Mouse (Mus musculus) neural tube, embryonic 14.5 days (tissue): ENCODE data around the gene Clec16a. TPM values are rescaled to one million over a fixed set of nuclear protein-coding genes. Genes with fewer than 3 reads are reported as not detected.

ENCODE experiments used
- ATAC-seq: fragments of 200-750 bp; cut with Nextera tagmentation; 2 replicates; pipeline ENCODE4 v1.8.0; 2017; ENCODE audit warnings: low read depth, mild to moderate bottlenecking, moderate TSS enrichment, moderate library complexity
- H3K27ac ChIP-seq: fragments of 300-500 bp; sonication (generic); 2 replicates; pipeline ENCODE4 v1.5.1; 2014; ENCODE audit warnings: low read depth, mild to moderate bottlenecking, control low read depth, low read length, moderate library complexity, mixed read lengths
- H3K27me3 ChIP-seq: fragments of 300-500 bp; sonication (generic); 2 replicates; pipeline ENCODE4 v1.6.1; 2014; ENCODE audit warnings: low read length; ENCODE audit not compliant: control insufficient read depth, insufficient read depth
- H3K36me3 ChIP-seq: fragments of 300-500 bp; sonication (generic); 2 replicates; pipeline ENCODE4 v1.6.1; 2014; ENCODE audit warnings: low read length, mixed read lengths; ENCODE audit not compliant: control insufficient read depth, insufficient read depth
- H3K4me1 ChIP-seq: fragments of 300-500 bp; sonication (generic); 2 replicates; pipeline ENCODE4 v1.6.1; 2014; ENCODE audit warnings: low read length; ENCODE audit not compliant: control insufficient read depth, insufficient read depth
- H3K4me2 ChIP-seq: fragments of 300-500 bp; sonication (generic); 2 replicates; pipeline ENCODE4 v1.6.1; 2014; ENCODE audit warnings: mild to moderate bottlenecking, low read depth, low read length, control low read depth
- H3K4me3 ChIP-seq: fragments of 300-500 bp; sonication (generic); 2 replicates; pipeline ENCODE4 v1.5.1; 2014; ENCODE audit warnings: low read depth, low read length, control low read depth, mixed read lengths
- H3K9ac ChIP-seq: fragments of 300-500 bp; sonication (generic); replicated peaks from 2 replicates; pipeline ENCODE4 v1.6.1; 2014; ENCODE audit warnings: low read depth, mild to moderate bottlenecking, control low read depth, low read length, mixed read lengths
- H3K9me3 ChIP-seq: fragments of 300-500 bp; sonication (generic); 2 replicates; pipeline ENCODE4 v1.6.1; 2016; ENCODE audit warnings: low read length; ENCODE audit not compliant: control insufficient read depth
- WGBS: fragments of 180-500 bp; shearing (Covaris S2); extraction: QIAGEN DNeasy Blood & Tissue Kit; methylation state at CpG from one replicate; pipeline ENCODE4 v1.1.7; 2014; 5-methylcytosine and 5-hydroxymethylcytosine counted together
- polyA plus RNA-seq: library from polyadenylated mRNA; unstranded; fragments of >200 nt; fragmentation: Nextera tagmentation; extraction: Ambion mirVana; gene quantifications from 2 replicates; pipeline ENCODE4 v1.2.1, GENCODE M21; 2014

Gene Clec16a
- polyA plus RNA-seq, 1 experiment from 2014 or later: 89.2 TPM

GRCm38 (mm10) chr16:10586546-10586945 lies 41.4 kb downstream of the Clec16a start:
- ATAC-seq: no peak
- Histone ChIP-seq H3K36me3 (peaks cover 21% of the 10 kb centered on the region), H3K4me1 (no peaks in the 10 kb centered on the region), H3K4me2 (no peak overlapping the region), H3K9ac (no peak overlapping the region), H3K27ac (no peak overlapping the region), H3K27me3 (no peaks in the 10 kb centered on the region), H3K4me3 (no peak overlapping the region), H3K9me3 (no peaks in the 10 kb centered on the region)
- 88% methylated on average over 3 of the region's 3 CpGs for WGBS

DNA sequence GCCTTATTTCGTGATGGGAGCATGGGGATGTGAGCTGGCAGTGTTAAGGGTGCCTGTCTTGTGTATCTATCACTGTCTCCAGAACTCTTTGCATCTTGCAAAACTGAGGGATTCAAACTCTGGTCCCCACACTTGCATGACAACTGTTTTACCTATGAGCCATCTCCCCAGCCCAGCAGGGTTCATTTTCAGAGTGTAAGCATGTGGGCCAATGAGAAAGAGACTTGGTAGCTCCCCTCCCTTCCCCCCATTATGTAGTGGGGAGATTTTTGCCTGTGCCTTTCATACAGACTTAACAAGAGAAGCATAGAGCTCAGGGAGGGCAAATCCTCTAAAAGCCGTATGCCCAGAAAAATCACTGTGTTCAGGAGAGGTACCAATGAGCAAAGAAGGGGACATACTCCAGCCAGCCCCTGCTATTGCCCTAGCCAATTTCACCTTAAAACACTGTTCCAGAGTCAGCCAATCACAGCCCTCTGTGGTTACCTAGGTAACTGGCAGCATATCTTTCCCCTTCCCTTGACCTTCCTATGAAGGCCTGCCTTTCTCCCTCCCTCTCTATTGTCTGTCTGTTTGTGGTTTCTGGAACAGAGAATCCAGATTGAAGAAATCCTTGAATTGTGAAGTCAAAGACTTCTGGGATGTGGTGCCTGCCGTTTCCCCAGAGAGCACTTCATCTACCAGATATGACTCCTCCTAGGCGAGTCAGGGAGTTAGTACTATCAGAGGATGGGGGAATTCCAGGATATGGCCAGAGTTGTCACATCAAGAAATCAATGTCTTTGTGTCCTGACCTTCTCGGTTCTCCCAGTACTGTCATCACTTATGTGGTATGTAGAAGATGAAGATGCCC lies 55.0 kb downstream of the Clec16a start:
- H3K4me1 ChIP-seq: no peaks in the 10 kb centered on the region
- H3K27me3 ChIP-seq: no peaks in the 10 kb centered on the region
- no peak overlapping the region for H3K4me2 ChIP-seq
- peaks cover 24% of the 10 kb centered on the region; the same call in 1 of the 2 replicates for H3K36me3 ChIP-seq
- H3K9me3 ChIP-seq: no peaks in the 10 kb centered on the region
- whole genome bisulfite sequencing: 58% methylated on average over 5 of the region's 5 CpGs
- ATAC-seq: peak; percentile 86; the same call in 1 of the 2 replicates
- peak overlapping the region; percentile 29; the same call in 1 of the 2 replicates for H3K27ac ChIP-seq
- no peak overlapping the region for H3K9ac ChIP-seq
- H3K4me3 ChIP-seq: no peak overlapping the region

GRCm38 (mm10) chr16:10607802-10608201 lies 62.7 kb downstream of the Clec16a start:
- Histone ChIP-seq H3K9ac (no peak overlapping the region), H3K4me2 (no peak overlapping the region), H3K4me3 (no peak overlapping the region), H3K36me3 (peaks cover 12% of the 10 kb centered on the region; the same call in 1 of the 2 replicates), H3K4me1 (no peaks in the 10 kb centered on the region), H3K27me3 (no peaks in the 10 kb centered on the region), H3K27ac (no peak overlapping the region), H3K9me3 (no peaks in the 10 kb centered on the region)
- no peak for ATAC-seq
- WGBS: 89% methylated on average over 3 of the region's 3 CpGs

DNA sequence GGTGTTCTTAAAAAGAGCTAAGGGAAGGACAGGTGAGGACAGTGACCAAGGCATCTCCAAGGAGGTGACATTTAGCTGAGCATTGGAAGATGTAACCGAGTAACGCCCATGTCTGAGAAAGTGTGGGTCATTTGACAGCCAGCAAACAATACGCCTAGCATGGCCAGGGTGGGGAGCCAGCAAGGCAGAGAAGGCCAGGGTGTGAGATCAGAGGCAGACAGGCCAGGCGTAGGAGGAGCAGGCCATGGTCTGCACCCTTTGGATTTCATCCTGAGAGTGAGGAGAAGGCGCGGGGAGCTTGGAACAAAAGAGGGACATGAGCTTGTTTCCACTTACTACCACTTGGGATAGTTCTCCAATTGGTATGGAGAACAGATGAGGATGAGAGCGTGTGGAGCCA lies 64.8 kb downstream of the Clec16a start:
- Histone ChIP-seq H3K27ac (no peak overlapping the region), H3K9ac (no peak overlapping the region), H3K4me2 (no peak overlapping the region), H3K4me1 (no peaks in the 10 kb centered on the region), H3K27me3 (no peaks in the 10 kb centered on the region), H3K4me3 (no peak overlapping the region), H3K36me3 (peaks cover 23% of the 10 kb centered on the region), H3K9me3 (no peaks in the 10 kb centered on the region)
- no peak for ATAC-seq
- WGBS: 95% methylated on average over 7 of the region's 7 CpGs

DNA sequence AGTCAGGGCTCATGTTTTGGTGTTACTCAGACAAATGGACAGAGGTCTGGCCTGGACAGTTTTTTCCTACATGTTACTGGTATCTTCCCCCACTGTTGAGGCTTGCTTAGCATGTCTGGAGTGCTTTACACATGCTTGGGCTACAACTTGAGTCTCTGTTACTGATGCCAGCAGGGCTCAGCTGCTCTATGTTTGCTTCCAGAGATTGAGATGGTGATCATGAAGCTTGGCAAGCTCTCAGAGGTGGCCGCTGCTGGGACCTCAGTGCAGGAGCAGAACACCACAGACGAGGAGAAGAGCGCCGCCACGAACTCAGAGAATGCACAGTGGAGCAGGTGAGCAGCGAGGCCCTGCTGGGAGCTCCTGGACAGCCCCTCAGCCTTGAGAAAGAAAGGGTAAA lies 65.7 kb downstream of the Clec16a start:
- Histone ChIP-seq H3K9ac (no peak overlapping the region), H3K36me3 (peaks cover 27% of the 10 kb centered on the region)

GRCm38 (mm10) chr16:10611306-10611705 lies 66.2 kb downstream of the Clec16a start:
- no peaks in the 10 kb centered on the region for H3K27me3 ChIP-seq
- ATAC-seq: no peak
- no peaks in the 10 kb centered on the region for H3K4me1 ChIP-seq
- no peak overlapping the region for H3K9ac ChIP-seq
- H3K9me3 ChIP-seq: no peaks in the 10 kb centered on the region
- H3K36me3 ChIP-seq: peaks cover 32% of the 10 kb centered on the region
- H3K4me2 ChIP-seq: no peak overlapping the region
- H3K27ac ChIP-seq: no peak overlapping the region
- 90% methylated on average over 4 of the region's 4 CpGs for WGBS
- H3K4me3 ChIP-seq: no peak overlapping the region

More for the DNA sequence above, 65.7 kb downstream of the Clec16a start:
- ATAC-seq: no peak
- Histone ChIP-seq H3K4me2 (no peak overlapping the region), H3K27me3 (no peaks in the 10 kb centered on the region), H3K9me3 (no peaks in the 10 kb centered on the region), H3K27ac (no peak overlapping the region), H3K4me1 (no peaks in the 10 kb centered on the region), H3K4me3 (no peak overlapping the region)
- WGBS: 85% methylated on average over 6 of the region's 6 CpGs

DNA sequence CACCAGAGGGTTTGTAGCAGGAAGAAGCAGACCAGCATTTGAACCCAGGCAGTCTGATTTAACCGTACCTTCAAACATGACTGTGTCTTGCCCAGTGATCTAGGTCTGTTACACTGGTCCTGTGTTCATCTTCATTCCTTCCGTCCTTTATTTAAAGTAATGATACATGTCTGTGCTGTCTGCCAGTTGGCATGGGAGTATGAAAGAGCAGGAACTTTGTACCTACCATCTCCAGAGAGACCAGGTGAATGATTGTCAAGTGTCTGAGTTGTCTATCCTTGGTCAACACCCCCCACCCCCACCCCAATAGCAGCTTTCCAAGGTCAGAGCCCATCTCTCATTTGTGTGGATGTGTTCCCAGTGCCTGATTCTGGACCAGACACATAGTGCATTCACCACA lies 68.9 kb downstream of the Clec16a start:
- Histone ChIP-seq H3K4me2 (no peak overlapping the region), H3K4me3 (no peak overlapping the region), H3K4me1 (no peaks in the 10 kb centered on the region), H3K9me3 (no peaks in the 10 kb centered on the region), H3K36me3 (peaks cover 31% of the 10 kb centered on the region), H3K27me3 (no peaks in the 10 kb centered on the region), H3K9ac (no peak overlapping the region), H3K27ac (no peak overlapping the region)
- WGBS: 98% methylated on average over 2 of the region's 2 CpGs
- no peak for ATAC-seq

- Histone ChIP-seq H3K4me2 (no peak overlapping the region), H3K4me3 (no peak overlapping the region), H3K4me1 (no peaks in the 10 kb centered on the region), H3K36me3 (peaks cover 11% of the 10 kb centered on the region; the same call in 1 of the 2 replicates), H3K9me3 (no peaks in the 10 kb centered on the region), H3K9ac (no peak overlapping the region), H3K27ac (no peak overlapping the region), H3K27me3 (no peaks in the 10 kb centered on the region)
- WGBS: 70% methylated on average over 6 of the region's 6 CpGs
- no peak for ATAC-seq
Observed at GRCm38 (mm10) chr16:10620961-10621614, 75.9 kb downstream of the Clec16a start.

GRCm38 (mm10) chr16:10621710-10622109 lies 76.6 kb downstream of the Clec16a start:
- H3K9ac ChIP-seq: no peak overlapping the region
- peaks cover 8% of the 10 kb centered on the region; the same call in 1 of the 2 replicates for H3K36me3 ChIP-seq
- ATAC-seq: no peak
- no peak overlapping the region for H3K27ac ChIP-seq
- no peaks in the 10 kb centered on the region for H3K9me3 ChIP-seq
- H3K4me1 ChIP-seq: no peaks in the 10 kb centered on the region
- no peak overlapping the region for H3K4me2 ChIP-seq
- H3K4me3 ChIP-seq: no peak overlapping the region
- no peaks in the 10 kb centered on the region for H3K27me3 ChIP-seq
- 76% methylated on average over 1 of the region's 1 CpGs for WGBS
